Mouse (Mus musculus) gastrocnemius, adult 2 months (tissue): ENCODE data around the gene Tcf7. TPM values are rescaled to one million over a fixed set of nuclear protein-coding genes. Genes with fewer than 3 reads are reported as not detected.
A peak's percentile ranks its signal among the peaks of the same experiment; 100 is the strongest.
"Not testable (repeated sequence)": the region's sequence is repeated elsewhere in the genome, so short reads cannot be mapped to it uniquely, and the experiment has no call there.

Source experiments
- DNase-seq: peaks from one replicate; pipeline ENCODE4 v3.0.0; 2022
- H3K27ac ChIP-seq: fragments of 200-600 bp; 2 replicates; pipeline ENCODE4 v1.8.1; 2022; ENCODE audit warnings: mild to moderate bottlenecking
- H3K4me3 ChIP-seq: fragments of 200-600 bp; 2 replicates; pipeline ENCODE4 v1.8.1; 2022; ENCODE audit warnings: mild to moderate bottlenecking, moderate library complexity
- CTCF ChIP-seq: fragments of 200-600 bp; IDR thresholded peaks from 2 replicates; pipeline ENCODE4 v1.8.1; 2022; ENCODE audit warnings: antibody characterized with exemption, mild to moderate bottlenecking, moderate library complexity
- intact Hi-C: fragments of 180-260 bp; cut with DNase I; formaldehyde crosslinking; loops from one replicate; pipeline ENCODE4 v1.15.1; 2025
- total RNA-seq, 2 experiments: library from RNA; stranded (reverse); gene quantifications; 2 replicates each; pipeline ENCODE4 v1.2.3; 2021

Tcf7 gene
- total RNA-seq, 2 experiments from 2014 or later, result 0.31 to 0.59 TPM

DNA sequence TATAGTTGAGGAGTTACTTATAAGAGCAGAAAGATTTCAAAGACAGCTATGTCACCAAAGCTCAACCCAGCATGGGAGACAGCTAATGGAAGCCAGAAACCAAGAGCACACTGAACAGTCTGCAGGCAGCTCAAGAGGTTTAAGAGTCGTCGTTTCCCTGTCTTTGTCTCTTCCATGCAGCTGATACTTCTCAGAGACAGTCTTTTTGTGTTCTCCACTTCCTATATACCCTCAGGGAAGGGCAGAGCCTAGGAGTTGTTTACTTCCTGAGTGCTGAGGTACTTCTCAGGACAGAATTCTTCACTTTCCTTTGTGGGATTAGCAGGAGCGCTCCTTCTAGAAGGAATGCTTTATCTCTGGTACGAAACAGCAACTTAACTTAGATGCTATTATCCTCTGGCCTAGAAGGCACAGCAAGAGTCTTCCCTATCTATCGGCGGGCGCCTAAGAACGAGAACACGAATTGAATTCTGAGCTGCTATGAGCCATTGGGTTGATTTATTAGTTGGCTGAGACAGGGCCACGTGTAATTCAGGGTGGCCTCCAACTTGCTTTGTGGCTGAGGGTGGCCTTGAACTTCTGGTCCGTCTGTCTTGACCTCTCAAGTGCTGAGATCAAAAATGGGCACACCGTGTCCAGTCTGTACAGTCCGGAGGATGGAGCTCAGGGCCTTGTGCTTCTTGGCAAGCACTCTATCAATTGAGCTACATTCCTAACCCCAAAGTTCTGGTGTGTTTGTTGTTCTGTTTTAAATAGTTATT lies 55.2 kb downstream of the Tcf7 start:
- no peak for DNase-seq
- intact Hi-C loops, result loop anchor here (10.0 kb wide), 1 partner anchor 117 kb away; no protein-coding TSS in a partner anchor
- Histone ChIP-seq H3K4me3 (no peak overlapping the region), H3K27ac (no peak overlapping the region)
- no peak for TF ChIP-seq CTCF

DNA sequence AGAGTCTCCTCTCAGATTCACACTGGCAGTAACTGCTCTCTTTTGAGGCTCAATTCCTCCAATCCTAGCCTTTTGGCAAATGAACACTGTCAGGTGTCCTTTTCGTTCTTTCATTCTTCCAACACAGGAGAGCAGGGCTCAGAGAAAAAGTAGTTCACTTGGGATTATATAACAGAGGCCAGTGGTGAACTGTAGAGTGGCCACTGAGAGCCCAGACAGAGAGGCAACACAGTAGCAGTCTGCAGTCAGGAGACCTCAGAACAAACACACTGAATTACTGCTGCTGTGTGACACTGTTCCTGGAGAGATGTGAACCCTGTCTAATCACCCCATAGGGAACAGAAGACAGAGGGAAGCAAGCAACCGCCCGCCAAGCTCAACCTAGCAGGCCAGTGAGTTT lies 55.8 kb downstream of the Tcf7 start:
- no peak for TF ChIP-seq CTCF
- Histone ChIP-seq H3K27ac (no peak overlapping the region), H3K4me3 (no peak overlapping the region)
- intact Hi-C loops, result loop anchor here (10.0 kb wide), 1 partner anchor 118 kb away; no protein-coding TSS in a partner anchor
- DNase-seq, result no peak

DNA sequence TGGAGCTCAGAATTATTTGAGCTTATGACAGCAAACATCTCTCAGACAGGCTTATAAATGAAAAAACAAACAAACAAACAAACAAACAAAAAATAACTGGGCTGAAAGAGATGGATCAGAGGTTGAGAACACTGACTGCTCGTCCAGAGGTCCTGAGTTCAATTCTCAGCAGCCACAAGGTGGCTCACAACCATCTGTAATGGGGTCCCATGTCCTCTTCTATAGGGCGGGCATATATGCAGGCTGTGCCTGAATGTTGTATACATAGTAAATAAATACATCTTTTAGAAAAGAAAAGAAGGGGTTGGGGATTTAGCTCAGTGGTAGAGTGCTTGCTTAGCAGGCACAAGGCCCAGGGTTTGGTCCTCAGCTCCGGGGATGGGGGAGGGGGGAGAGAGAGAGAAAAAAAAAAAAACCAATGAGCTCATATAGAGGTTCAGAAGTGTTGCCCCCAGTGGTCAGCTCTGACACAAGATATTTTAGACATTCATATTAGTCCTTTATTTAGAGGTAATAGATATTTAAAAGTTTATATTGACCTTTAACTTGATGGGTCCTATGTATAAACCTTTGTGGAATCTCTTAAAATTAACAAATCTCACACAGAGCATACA lies 56.7 kb downstream of the Tcf7 start:
- intact Hi-C loops, result loop anchor here (10.0 kb wide), 1 partner anchor 119 kb away; no protein-coding TSS in a partner anchor
- H3K27ac ChIP-seq, result no peak overlapping the region

DNA sequence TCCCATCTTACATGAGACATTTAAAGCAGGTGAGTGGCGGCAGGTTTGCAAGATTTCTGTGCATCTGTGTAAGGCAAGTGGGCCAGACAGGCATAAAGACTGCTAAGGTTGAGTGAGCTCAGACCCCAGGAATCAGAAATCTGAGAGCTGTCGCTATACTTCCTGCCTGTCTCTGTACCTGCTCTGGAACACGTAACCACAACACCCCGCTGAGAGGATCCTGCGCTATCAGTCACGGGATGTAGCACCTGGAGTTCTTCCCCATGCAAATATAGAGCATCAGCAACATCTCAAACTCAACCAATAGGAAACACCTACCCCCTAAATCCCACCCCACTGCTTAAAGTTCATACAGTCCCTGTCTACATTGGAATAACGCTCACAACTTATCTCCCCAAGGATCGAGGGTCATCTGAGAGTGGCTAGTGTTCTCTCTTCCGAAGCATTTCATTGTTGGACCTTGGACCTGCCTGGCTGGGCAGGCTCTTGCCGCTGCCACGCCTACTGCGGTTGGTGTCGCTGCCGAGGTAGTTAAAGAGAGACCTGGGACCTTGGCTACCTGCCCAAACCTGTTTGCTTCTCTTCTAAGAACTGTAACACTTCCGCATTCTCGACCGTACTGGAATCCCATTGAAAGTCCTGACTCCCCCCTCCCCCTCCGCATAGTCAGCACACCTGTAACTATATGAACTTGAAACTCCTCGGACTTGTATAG lies 58.7 kb downstream of the Tcf7 start:
- intact Hi-C loops, result loop anchor here (5.0 to 10.0 kb wide), 3 partner anchors 121 to 407 kb away; no protein-coding TSS in a partner anchor
- no peak for TF ChIP-seq CTCF
- no peak overlapping the region for H3K4me3 ChIP-seq
- H3K27ac ChIP-seq, result no peak overlapping the region
- no peak for DNase-seq

More for the DNA sequence above, 56.7 kb downstream of the Tcf7 start:
- H3K4me3 ChIP-seq, result no peak overlapping the region
- TF ChIP-seq CTCF, result no peak
- no peak for DNase-seq

DNA sequence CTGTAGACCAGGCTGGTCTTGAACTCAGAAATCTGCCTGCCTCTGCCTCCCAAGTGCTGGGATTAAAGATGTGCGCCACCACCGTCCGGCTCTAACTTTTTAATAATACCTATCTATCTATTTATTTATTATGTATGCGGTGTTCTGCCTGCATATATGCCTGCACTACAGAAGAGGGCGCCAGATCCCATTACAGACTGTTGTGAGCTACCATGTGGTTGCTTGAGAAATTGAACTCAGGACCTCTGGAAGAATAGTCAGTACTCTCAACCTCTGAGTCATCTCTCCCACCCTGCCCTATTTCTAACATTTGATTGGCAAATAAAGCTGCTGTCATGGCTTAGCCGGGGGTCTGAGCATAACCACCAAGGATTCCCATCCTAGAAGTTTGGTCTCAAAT lies 59.9 kb downstream of the Tcf7 start:
- intact Hi-C loops, result loop anchor here (5.0 to 10.0 kb wide), 3 partner anchors 122 to 406 kb away; no protein-coding TSS in a partner anchor
- no peak for DNase-seq
- peak; percentile 64 for TF ChIP-seq CTCF
- H3K27ac ChIP-seq, result no peak overlapping the region
- no peak overlapping the region for H3K4me3 ChIP-seq

DNA sequence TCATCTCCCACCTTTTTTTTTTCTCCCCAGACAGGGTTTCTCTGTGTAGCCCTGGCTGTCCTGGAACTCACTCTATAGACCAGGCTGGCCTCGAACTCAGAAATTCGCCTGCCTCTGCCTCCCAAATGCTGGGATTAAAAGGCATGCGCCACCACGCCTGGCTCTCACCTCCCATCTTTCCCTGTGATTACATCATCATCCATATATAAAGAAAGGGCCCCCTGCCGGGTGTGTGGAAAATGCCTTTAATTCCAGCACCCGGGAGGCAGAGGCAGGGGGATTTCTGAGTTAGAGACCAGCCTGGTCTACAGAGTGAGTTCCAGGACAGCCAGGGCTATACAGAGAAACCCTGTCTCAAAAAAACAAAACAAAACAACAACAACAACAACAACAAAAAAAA lies 60.9 kb downstream of the Tcf7 start:
- intact Hi-C loops, result loop anchor here (5.0 to 10.0 kb wide), 3 partner anchors 123 to 405 kb away; no protein-coding TSS in a partner anchor
- DNase-seq, H3K27ac ChIP-seq, H3K4me3 ChIP-seq: not testable (repeated sequence)

DNA sequence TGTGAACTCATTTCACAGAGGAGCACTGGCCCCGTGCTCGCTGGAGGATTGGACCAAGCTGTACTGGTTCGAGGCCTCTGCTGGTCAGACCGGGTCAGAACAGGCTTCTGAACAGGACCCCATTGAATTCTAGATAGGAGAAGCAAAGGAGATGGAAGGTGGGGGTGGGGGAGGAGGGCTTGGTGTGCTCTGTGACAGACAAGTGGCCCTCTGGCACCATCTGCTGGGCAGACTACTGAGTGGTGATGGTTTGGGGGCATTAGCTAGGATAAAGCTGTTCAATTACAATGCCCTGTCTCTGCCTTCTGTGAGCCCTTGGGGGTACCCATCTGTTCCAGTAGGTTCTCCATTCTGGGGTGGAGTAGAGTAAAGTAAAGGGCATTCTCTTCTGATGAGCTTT lies 62.5 kb downstream of the Tcf7 start:
- intact Hi-C loops, result loop anchor here (5.0 to 10.0 kb wide), 3 partner anchors 125 to 403 kb away; no protein-coding TSS in a partner anchor
- Histone ChIP-seq H3K27ac (no peak overlapping the region), H3K4me3 (no peak overlapping the region)
- peak; percentile 83 for TF ChIP-seq CTCF
- peak; percentile 74 for DNase-seq

DNA sequence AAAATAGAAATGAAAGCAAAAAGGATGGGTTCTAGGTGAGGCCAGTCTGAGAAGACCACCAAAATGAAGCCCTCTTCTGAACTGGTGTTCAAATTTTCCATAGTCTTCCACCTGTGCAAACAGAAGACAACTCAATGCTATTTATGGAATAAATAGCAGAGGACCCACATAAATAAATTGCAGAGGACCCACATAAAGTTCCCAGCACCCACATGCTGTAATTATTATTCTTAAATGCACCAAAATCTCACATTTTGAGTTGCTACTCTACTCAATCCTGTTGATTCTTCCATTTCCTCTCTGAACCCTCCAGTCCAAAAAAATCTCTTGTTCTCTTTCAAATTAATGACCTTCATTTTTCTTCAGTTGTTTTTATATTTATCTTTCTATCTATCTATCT lies 68.9 kb downstream of the Tcf7 start, which contains the start of gene Olfr1371:
Olfr1371 (minus strand) TSS at position 101 of the 400 bp plus-strand sequence.
- no peak within 1 kb of the TSS for H3K27ac ChIP-seq
- intact Hi-C loops, result no loop called here
- no peak within 1 kb of the TSS for H3K4me3 ChIP-seq
- TF ChIP-seq CTCF, result no peak
- DNase-seq, result no peak

Other genes with a start within 250 kb of the Tcf7 start
- 10 to 100 TPM; 43.2 to 54.0 TPM for gene Ppp2ca, start 184.3 kb downstream of the Tcf7 start, total RNA-seq
- gene Olfr1373, start 137.5 kb downstream of the Tcf7 start, total RNA-seq, result not detected
- not detected for gene Olfr1371, start 69.0 kb downstream of the Tcf7 start, total RNA-seq
- gene Skp1a, start 51.0 kb downstream of the Tcf7 start, total RNA-seq, result 100 to 1,000 TPM; 269 to 292 TPM
- gene Vdac1, start 77.8 kb upstream of the Tcf7 start, total RNA-seq, result 1,000 to 10,000 TPM; 1,359 to 1,549 TPM
- 10 to 100 TPM; 41.5 to 48.5 TPM for gene 9530068E07Rik, start 113.4 kb upstream of the Tcf7 start, total RNA-seq